Mouse (Mus musculus): Measurements from ENCODE around the gene Col11a2.

- no peak for TF ChIP-seq TAL1 (IDR thresholded peaks at IDR 0.05; ENCODE audit: low read length)
- TF ChIP-seq GATA1 (IDR thresholded peaks at IDR 0.05; ENCODE audit: low read length) = no peak
Observed at GRCm38 (mm10) chr17:34038440-34038839, 797 bp upstream of the Col11a2 start.

Data from erythroblast, embryonic 14.5 days (primary cell).